Mouse (Mus musculus) small intestine, adult 2 months (tissue): ENCODE results near the gene Glud1.

Experiments used
- CTCF ChIP-seq: fragments of 200-500 bp; IDR thresholded peaks from 2 replicates; pipeline ENCODE4 v1.5.1; 2012; ENCODE audit warnings: low read depth, mild to moderate bottlenecking, control low read depth, inconsistent platforms, low read length, moderate library complexity, mixed read lengths; ENCODE audit not compliant: insufficient replicate concordance, insufficient read length; ENCODE audit errors: extremely low read depth
- POLR2A ChIP-seq: fragments of 200-500 bp; IDR thresholded peaks from 2 replicates; pipeline ENCODE4 v1.6.1; 2012; ENCODE audit warnings: low read depth, mild to moderate bottlenecking, control low read depth, inconsistent platforms, low read length, moderate library complexity

DNA sequence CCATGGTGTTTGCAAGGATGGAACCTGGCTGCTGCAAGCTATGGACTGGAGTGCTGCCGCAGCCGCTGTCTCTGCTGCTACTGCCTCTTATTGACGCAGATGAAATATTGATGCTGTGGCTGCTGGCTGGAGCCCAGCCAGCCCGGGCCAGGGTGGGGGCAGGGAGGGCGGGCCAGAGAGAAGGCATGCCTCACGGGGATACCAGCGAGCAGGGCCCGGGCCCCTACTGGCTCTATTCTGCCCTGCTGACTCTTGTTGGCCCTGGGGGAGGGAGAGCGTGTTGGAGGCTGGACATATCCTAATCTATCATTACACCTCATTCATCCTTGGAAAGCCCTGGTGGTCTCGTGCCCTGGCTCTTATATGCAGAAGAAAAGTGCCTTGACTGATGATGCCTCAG lies 64.0 kb downstream of the Glud1 start, which contains the start of gene Sncg:
- no peak for TF ChIP-seq CTCF
- no peak for TF ChIP-seq POLR2A
